Mouse (Mus musculus): Measurements from ENCODE around the gene Hcrt.

The Hcrt gene

GRCm38 (mm10) chr11:100730477-100731205, 32.1 kb downstream of the Hcrt start:
- DNase-seq, result no peak

GRCm38 (mm10) chr11:100729976-100730375, 32.8 kb downstream of the Hcrt start:
- no peak for DNase-seq

GRCm38 (mm10) chr11:100728601-100729000, 34.1 kb downstream of the Hcrt start:
- DNase-seq, result no peak

- no peak for DNase-seq
Measured at GRCm38 (mm10) chr11:100727201-100727600, 35.5 kb downstream of the Hcrt start.

- DNase-seq, result no peak
Measured at GRCm38 (mm10) chr11:100724919-100725512, 37.7 kb downstream of the Hcrt start.

- DNase-seq, result no peak
Measured at GRCm38 (mm10) chr11:100722493-100723028, 40.2 kb downstream of the Hcrt start.

GRCm38 (mm10) chr11:100721776-100722492, 40.8 kb downstream of the Hcrt start:
- no peak for DNase-seq

GRCm38 (mm10) chr11:100721254-100721653, 41.5 kb downstream of the Hcrt start:
- no peak for DNase-seq

GRCm38 (mm10) chr11:100720345-100720744, 42.4 kb downstream of the Hcrt start:
- DNase-seq, result no peak

GRCm38 (mm10) chr11:100719893-100720292, 42.8 kb downstream of the Hcrt start:
- DNase-seq, result no peak

GRCm38 (mm10) chr11:100719312-100719711, 43.4 kb downstream of the Hcrt start:
- no peak for DNase-seq

- no peak for DNase-seq
Measured at GRCm38 (mm10) chr11:100718866-100719265, 43.9 kb downstream of the Hcrt start.

- DNase-seq, result no peak
Measured at GRCm38 (mm10) chr11:100718462-100718861, 44.3 kb downstream of the Hcrt start.

GRCm38 (mm10) chr11:100716649-100717048, 46.1 kb downstream of the Hcrt start:
- no peak for DNase-seq

- DNase-seq, result no peak
Measured at GRCm38 (mm10) chr11:100714948-100715347, 47.8 kb downstream of the Hcrt start.

GRCm38 (mm10) chr11:100714534-100714915, 48.2 kb downstream of the Hcrt start:
- DNase-seq, result peak; percentile 62

- no peak for DNase-seq
Measured at GRCm38 (mm10) chr11:100713735-100714533, 48.8 kb downstream of the Hcrt start, which contains the start of gene Hspb9. Hspb9 (plus strand) TSS chr11:100713850.

GRCm38 (mm10) chr11:100713174-100713573, 49.6 kb downstream of the Hcrt start:
- no peak for DNase-seq

- peak; percentile 82 for DNase-seq
Measured at GRCm38 (mm10) chr11:100711783-100712615, 50.7 kb downstream of the Hcrt start, which contains the start of gene Kat2a. Kat2a (minus strand) TSS chr11:100712465.
